Mouse (Mus musculus) testis, adult 10 weeks (tissue): ENCODE results near the gene Apoh. TPM values are rescaled to one million over a fixed set of nuclear protein-coding genes. Genes with fewer than 3 reads are reported as not detected.

Source experiments
- polyA plus RNA-seq: library from polyadenylated mRNA; stranded (reverse); fragments of 350-450 nt; fragmentation: Illumina TruSeq; extraction: RNeasy Lipid Tissue Mini Kit (QIAGEN cat#74804); gene quantifications from one replicate; pipeline ENCODE4 v1.2.3, GENCODE M21; 2014; ENCODE audit warnings: low read depth, low replicate concordance

The Apoh gene
- 59.8 TPM for polyA plus RNA-seq

DNA sequence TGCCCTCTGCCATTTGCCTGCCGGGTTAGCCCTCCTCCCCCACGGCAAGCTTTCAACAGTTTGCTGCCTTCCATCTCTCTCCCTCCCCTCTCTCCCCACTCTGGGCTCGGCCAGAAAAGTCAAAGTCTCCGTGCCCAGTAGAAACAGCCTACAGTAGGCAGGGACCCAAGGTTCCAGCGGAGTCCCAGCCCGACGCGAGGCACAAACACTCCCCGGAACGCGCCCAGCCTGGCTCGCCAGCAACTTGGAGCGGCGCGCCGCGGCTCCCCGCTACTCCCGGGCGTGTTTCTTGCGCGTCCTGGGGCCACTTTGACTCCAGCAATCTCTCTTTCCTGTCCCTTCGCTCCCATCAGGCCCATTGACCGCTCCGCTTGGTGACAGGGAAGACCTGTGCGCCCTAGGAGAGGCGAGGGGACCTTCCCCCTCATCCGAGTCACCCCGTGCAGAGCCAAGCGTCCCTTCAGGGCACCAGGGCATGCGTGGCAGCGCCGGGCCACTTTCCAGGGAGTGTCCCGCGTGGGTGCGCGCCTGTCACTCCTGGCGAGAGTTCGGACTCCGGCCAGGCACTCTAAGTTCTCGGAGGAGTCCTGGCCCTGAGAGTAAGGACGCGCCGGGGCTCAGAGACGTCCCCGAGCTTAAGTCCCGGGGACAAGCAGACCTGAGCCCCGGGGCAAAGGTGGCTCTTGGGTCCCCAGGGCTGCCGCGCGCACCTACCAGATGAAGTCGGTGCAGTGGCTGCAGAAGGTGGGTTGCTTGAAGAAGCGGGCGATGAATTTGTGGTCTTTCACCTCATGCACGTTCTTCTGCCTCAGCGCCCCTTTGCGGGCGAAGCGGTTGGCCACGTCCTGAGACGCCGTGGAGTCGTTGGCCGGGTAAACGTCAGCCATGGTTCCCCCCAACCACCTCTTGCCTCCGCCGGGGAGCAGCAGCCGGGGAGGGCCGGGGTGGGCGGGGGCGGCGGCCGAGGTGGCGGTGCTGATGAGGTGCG, at the start of gene Apoh:
Gene Apoh (plus strand): TSS at position 574 of the 988 bp plus-strand sequence.

DNA sequence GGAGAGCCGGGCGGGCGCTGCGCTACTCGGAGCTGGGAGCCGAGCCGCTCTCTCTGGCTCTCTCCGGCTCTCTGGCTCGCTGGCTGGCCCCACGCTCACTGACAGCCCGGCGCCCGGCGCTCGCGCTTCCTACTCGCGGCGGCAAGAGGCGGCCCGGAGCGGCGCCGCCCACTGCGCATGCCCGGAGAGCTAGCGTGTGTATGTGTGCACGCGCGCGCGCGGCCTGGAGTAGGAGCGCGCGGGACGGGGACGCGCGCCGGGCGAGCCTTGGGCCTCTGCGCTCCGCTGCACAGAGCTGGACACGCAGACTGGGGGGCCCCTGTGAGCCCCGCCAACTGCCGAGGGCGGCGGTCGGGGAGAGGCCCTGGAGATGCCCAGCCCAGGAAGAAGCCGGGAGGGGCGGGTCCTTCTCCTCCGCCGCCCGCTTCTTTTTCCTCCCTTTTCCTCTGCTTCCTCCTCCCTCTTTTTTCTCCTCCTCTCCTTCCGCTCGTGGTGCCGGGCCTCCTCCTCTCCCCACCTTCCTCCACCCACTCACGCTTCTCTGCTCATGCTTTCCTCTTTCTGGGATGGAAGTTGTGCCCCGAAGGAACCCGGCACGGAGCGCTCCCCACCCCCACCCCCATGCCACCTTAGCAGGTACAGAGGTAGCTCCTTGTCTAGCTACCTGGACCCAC, 772 bp downstream of the Apoh start, which contains the start of gene Prkca:
Gene Prkca (minus strand): TSS at position 140 of the 674 bp plus-strand sequence.

DNA sequence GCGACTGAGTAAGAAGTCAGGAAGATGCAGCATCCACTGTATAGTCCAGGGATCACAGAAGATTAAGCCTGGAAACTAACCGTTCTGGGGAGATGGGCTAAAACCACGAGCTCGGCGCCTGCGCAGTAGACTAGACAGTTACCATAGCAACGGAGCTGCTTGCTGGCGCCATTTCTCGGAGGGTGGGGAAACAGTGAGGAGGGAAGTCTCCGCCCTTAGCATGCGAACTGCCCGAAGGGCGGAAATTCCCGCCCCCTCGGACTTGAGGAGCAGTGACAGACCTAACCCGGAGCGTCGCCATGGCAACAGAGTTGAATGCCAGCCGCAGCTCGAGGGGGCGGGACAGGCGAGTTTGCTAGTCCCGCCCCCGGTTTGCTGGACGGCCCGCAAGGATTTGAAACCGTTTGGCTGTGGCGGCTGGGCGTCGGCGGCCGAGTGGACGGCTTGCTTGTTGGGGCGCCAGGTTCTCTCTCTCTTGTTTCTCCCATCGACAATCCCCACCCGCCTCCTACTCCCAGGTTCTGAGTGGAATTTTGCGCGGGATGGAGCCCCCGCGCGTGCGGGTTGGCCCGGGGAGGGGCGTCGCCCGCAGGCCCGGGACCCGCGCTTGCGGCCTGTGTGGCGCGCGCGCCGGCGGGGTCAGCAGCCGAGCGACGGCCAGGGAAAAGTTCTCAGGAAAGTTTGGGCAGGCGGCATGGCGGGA, 81.9 kb downstream of the Apoh start, which contains the start of gene Cep112:
Gene Cep112 (plus strand): TSS at position 304 of the 703 bp plus-strand sequence.

Other genes with a start within 250 kb of the Apoh start
- gene Prkca, start 574 bp downstream of the Apoh start, polyA plus RNA-seq = 4.6 TPM
- gene Cep112, start 81.8 kb downstream of the Apoh start, polyA plus RNA-seq = 528 TPM